Mouse (Mus musculus) neutrophil, adult 83 days (primary cell): ENCODE measurements around the gene Ifi211. TPM values are rescaled to one million over a fixed set of nuclear protein-coding genes. Genes with fewer than 3 reads are reported as not detected.

Experiments
- total RNA-seq, 2 experiments: library from RNA; stranded (reverse); gene quantifications; one replicate each; pipeline ENCODE4 v1.2.4; 2023

Gene Ifi211
- total RNA-seq, result 10 to 100 TPM; 16.2 to 20.9 TPM

GRCm38 (mm10) chr1:173912548-173913255 is at the start of gene Ifi211:
Gene Ifi211, minus strand, starts transcription at chr1:173913046.

GRCm38 (mm10) chr1:173941924-173942779 is 29.3 kb upstream of the Ifi211 start, which contains the start of the genes Mndal and Ifi203:
Gene Mndal, minus strand, starts transcription at chr1:173942491.
Gene Ifi203, minus strand, starts transcription at chr1:173942672.

Other genes with a start within 250 kb of the Ifi211 start
- 1 to 10 TPM in 1 of 2 experiments, under 1 TPM in 1; 0.61 to 1.1 TPM for gene Ifi208, start 239.4 kb downstream of the Ifi211 start, total RNA-seq
- gene Ifi207, start 171.3 kb downstream of the Ifi211 start, total RNA-seq, result 10 to 100 TPM; 21.2 to 26.7 TPM
- gene Ifi204, start 146.1 kb downstream of the Ifi211 start, total RNA-seq, result 10 to 100 TPM; 35.4 to 41.8 TPM
- gene Mndal, start 29.4 kb upstream of the Ifi211 start, total RNA-seq, result 10 to 100 TPM; 55.1 to 60.4 TPM
- 10 to 100 TPM; 40.2 to 41.3 TPM for gene Ifi203, start 29.6 kb upstream of the Ifi211 start, total RNA-seq
- not detected for gene Ifi202b, start 69.7 kb upstream of the Ifi211 start, total RNA-seq
- 10 to 100 TPM in 1 of 2 experiments, 1 to 10 TPM in 1; 6.6 to 10.1 TPM for gene Ifi205, start 118.8 kb upstream of the Ifi211 start, total RNA-seq
- under 1 TPM in 1 of 2 experiments, not detected in 1; 0.33 TPM for gene Olfr433, start 127.7 kb upstream of the Ifi211 start, total RNA-seq
- not detected for gene Olfr432, start 136.2 kb upstream of the Ifi211 start, total RNA-seq
- not detected for gene Olfr430, start 153.6 kb upstream of the Ifi211 start, total RNA-seq
- gene Olfr429, start 171.3 kb upstream of the Ifi211 start, total RNA-seq, result not detected
- not detected for gene Olfr427, start 183.8 kb upstream of the Ifi211 start, total RNA-seq
- gene Olfr231, start 208.1 kb upstream of the Ifi211 start, total RNA-seq, result not detected
- not detected for gene Olfr424, start 218.5 kb upstream of the Ifi211 start, total RNA-seq
- not detected for gene Olfr420, start 242.6 kb upstream of the Ifi211 start, total RNA-seq